In the genomic region with DNA sequence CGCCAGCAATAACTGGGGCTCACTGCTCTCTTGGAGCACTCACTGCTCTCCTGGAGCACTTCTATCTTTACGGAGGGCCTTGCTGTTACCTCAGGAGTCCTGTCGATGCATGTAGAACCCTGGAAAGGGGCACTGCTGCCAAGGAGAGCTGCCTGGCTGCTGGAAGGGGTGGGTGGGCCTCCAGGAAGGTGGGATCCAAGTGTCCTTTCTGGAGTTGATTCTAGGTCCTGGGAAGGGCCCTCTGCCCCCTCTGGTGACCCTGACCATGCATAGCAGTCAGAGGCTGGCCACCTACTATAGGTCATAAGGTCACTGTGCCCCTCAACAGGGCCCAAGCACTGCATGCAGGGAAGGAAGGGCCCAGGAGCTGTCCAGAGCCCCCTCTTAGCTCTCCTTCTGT, we compare ENCODE assay signal across 10 mouse cellular contexts. TPM values are rescaled to one million over a fixed set of nuclear protein-coding genes. Genes with fewer than 3 reads are reported as not detected.
DNase-seq lines count a peak whose midpoint lies in the region; ATAC-seq and TF ChIP-seq lines count a peak whose summit lies in the region.
"Had no signal": no experiment of that assay in that cellular context is flagged by ENCODE, and none has a peak within 500 bp of the region (broad histone marks: within the 10 kb centered on the region; RNA-seq: fewer than 3 reads in every experiment).

No protein-coding gene starts in this region.

- WGBS in hindbrain, embryonic 13.5 days, result 50% methylated on average over 3 of the region's 3 CpGs
- 67% methylated on average over 3 of the region's 3 CpGs for WGBS in hindbrain, embryonic 12.5 days
- 77% methylated on average over 3 of the region's 3 CpGs for WGBS in midbrain, embryonic 13.5 days
- 77% methylated on average over 3 of the region's 3 CpGs for WGBS in midbrain, postnatal 0 days
- 67% methylated on average over 3 of the region's 3 CpGs for WGBS in stomach, postnatal 0 days

- H3K4me2 ChIP-seq in hindbrain, embryonic 13.5 days, result no peak overlapping the region
- H3K4me2 ChIP-seq in hindbrain, embryonic 12.5 days (replicated peaks), result no peak overlapping the region
- H3K4me2 ChIP-seq in midbrain, embryonic 13.5 days (replicated peaks), result no peak overlapping the region
- H3K4me2 ChIP-seq in midbrain, postnatal 0 days (ENCODE audit: low read depth, low read length, poor library complexity, severe bottlenecking), result no peak overlapping the region
- H3K4me2 ChIP-seq in stomach, postnatal 0 days (replicated peaks; ENCODE audit: low read depth), result no peak overlapping the region

- no peak for ATAC-seq in cerebellum, adult (ENCODE audit: insufficient number of reproducible peaks, low FRiP score, low TSS enrichment)
- ATAC-seq in hindbrain, embryonic 13.5 days (ENCODE audit: low FRiP score), result no peak
- no peak for ATAC-seq in hindbrain, embryonic 12.5 days (ENCODE audit: low FRiP score)
- no peak for ATAC-seq in midbrain, embryonic 13.5 days
- no peak for ATAC-seq in midbrain, postnatal 0 days (ENCODE audit: low FRiP score)
- 0 out of 2 replicates have a peak, but pooled peaks have one; percentile 6 for ATAC-seq in stomach, postnatal 0 days (ENCODE audit: low FRiP score, low TSS enrichment)

- no peaks in the 10 kb centered on the region for H3K9me3 ChIP-seq in hindbrain, embryonic 13.5 days
- no peaks in the 10 kb centered on the region for H3K9me3 ChIP-seq in hindbrain, embryonic 12.5 days (replicated peaks)
- H3K9me3 ChIP-seq in midbrain, embryonic 13.5 days, result no peaks in the 10 kb centered on the region
- no peaks in the 10 kb centered on the region for H3K9me3 ChIP-seq in midbrain, postnatal 0 days (ENCODE audit: low read length)
- no peaks in the 10 kb centered on the region for H3K9me3 ChIP-seq in stomach, postnatal 0 days (ENCODE audit: control insufficient read depth, low read length)

- no peak for TF ChIP-seq EP300 in stomach, postnatal 0 days (optimal IDR thresholded peaks at IDR 0.05)

- peak overlapping the region; percentile 58 for H3K27ac ChIP-seq in hindbrain, embryonic 13.5 days
- no peak overlapping the region for H3K27ac ChIP-seq in hindbrain, embryonic 12.5 days
- no peak overlapping the region for H3K27ac ChIP-seq in midbrain, embryonic 13.5 days
- no peak overlapping the region for H3K27ac ChIP-seq in midbrain, postnatal 0 days (ENCODE audit: low read depth, low read length)
- H3K27ac ChIP-seq in stomach, postnatal 0 days (replicated peaks), result no peak overlapping the region
- H3K27ac ChIP-seq: liver, embryonic 14.5 days had no signal

- TF ChIP-seq CTCF in midbrain, postnatal 0 days (IDR thresholded peaks at IDR 0.05), result no peak
- TF ChIP-seq CTCF in stomach, postnatal 0 days (IDR thresholded peaks at IDR 0.05; ENCODE audit: low read depth), result no peak

- H3K4me3 ChIP-seq in hindbrain, embryonic 13.5 days, result no peak overlapping the region
- no peak overlapping the region for H3K4me3 ChIP-seq in hindbrain, embryonic 12.5 days
- H3K4me3 ChIP-seq in midbrain, embryonic 13.5 days (replicated peaks), result no peak overlapping the region
- no peak overlapping the region for H3K4me3 ChIP-seq in midbrain, postnatal 0 days (ENCODE audit: low read depth, low read length)
- H3K4me3 ChIP-seq in stomach, postnatal 0 days (ENCODE audit: low read depth, low read length), result no peak overlapping the region
- H3K4me3 ChIP-seq: myocyte had no signal

- peaks cover 20% of the 10 kb centered on the region for H3K4me1 ChIP-seq in hindbrain, embryonic 13.5 days (replicated peaks)
- peaks cover 12% of the 10 kb centered on the region for H3K4me1 ChIP-seq in hindbrain, embryonic 12.5 days
- H3K4me1 ChIP-seq in midbrain, embryonic 13.5 days (replicated peaks), result peaks cover 16% of the 10 kb centered on the region
- no peaks in the 10 kb centered on the region for H3K4me1 ChIP-seq in midbrain, postnatal 0 days (ENCODE audit: insufficient read depth, low read length)
- H3K4me1 ChIP-seq in stomach, postnatal 0 days (replicated peaks; ENCODE audit: control insufficient read depth, insufficient read depth), result no peaks in the 10 kb centered on the region; the same call in 1 of the 2 replicates

- H3K9ac ChIP-seq in hindbrain, embryonic 13.5 days, result no peak overlapping the region
- H3K9ac ChIP-seq in hindbrain, embryonic 12.5 days, result no peak overlapping the region
- H3K9ac ChIP-seq in midbrain, embryonic 13.5 days (replicated peaks), result 0 out of 2 replicates have a peak overlapping the region, but pooled peaks have one; percentile 3
- no peak overlapping the region for H3K9ac ChIP-seq in midbrain, postnatal 0 days (replicated peaks; ENCODE audit: low read length, poor library complexity, severe bottlenecking)
- no peak overlapping the region for H3K9ac ChIP-seq in stomach, postnatal 0 days (ENCODE audit: low read length)
- H3K9ac ChIP-seq: liver, embryonic 14.5 days had no signal

- H3K36me3 ChIP-seq in hindbrain, embryonic 13.5 days, result no peaks in the 10 kb centered on the region
- no peaks in the 10 kb centered on the region for H3K36me3 ChIP-seq in hindbrain, embryonic 12.5 days
- no peaks in the 10 kb centered on the region for H3K36me3 ChIP-seq in midbrain, embryonic 13.5 days
- no peaks in the 10 kb centered on the region for H3K36me3 ChIP-seq in midbrain, postnatal 0 days (ENCODE audit: insufficient read depth, low read length)
- H3K36me3 ChIP-seq in stomach, postnatal 0 days (ENCODE audit: control insufficient read depth, insufficient read depth, low read length), result peaks cover 5% of the 10 kb centered on the region; the same call in 1 of the 2 replicates

- DNase-seq in cerebellum, adult 9-11 months, result peak; percentile 62
- DNase-seq in midbrain, postnatal 0 days (ENCODE audit: low spot score), result no peak
- no peak for DNase-seq in stomach, postnatal 0 days (ENCODE audit: low spot score)
- no peak for DNase-seq in retina, postnatal 1 day

- 0 out of 2 replicates have a peak, but pooled peaks cover 5% of the 10 kb centered on the region for H3K27me3 ChIP-seq in hindbrain, embryonic 13.5 days
- no peaks in the 10 kb centered on the region for H3K27me3 ChIP-seq in hindbrain, embryonic 12.5 days
- H3K27me3 ChIP-seq in midbrain, embryonic 13.5 days, result no peaks in the 10 kb centered on the region
- no peaks in the 10 kb centered on the region for H3K27me3 ChIP-seq in midbrain, postnatal 0 days (ENCODE audit: insufficient read depth, low read length)
- no peaks in the 10 kb centered on the region for H3K27me3 ChIP-seq in stomach, postnatal 0 days (ENCODE audit: control insufficient read depth, insufficient read depth, low read length)

RNA-seq across cellular contexts. Expression of a gene that starts 14.8 kb away (rescaled TPM):
- polyA plus RNA-seq in hindbrain, embryonic 13.5 days (2015; fragmentation: Nextera tagmentation; extraction: Ambion mirVana), result 36.3 and 38.2 TPM in 2 replicates
- polyA plus RNA-seq in hindbrain, embryonic 12.5 days (2016; fragmentation: Nextera tagmentation; extraction: Ambion mirVana), result 32.1 and 36.1 TPM in 2 replicates
- polyA plus RNA-seq in midbrain, embryonic 13.5 days (2015; fragmentation: Nextera tagmentation; extraction: Ambion mirVana), result 35.9 and 36.2 TPM in 2 replicates
- 60.2 and 65.7 TPM in 2 replicates for total RNA-seq in midbrain, postnatal 0 days (2014; rRNA removed)
- polyA plus RNA-seq in midbrain, postnatal 0 days (2015; fragmentation: Nextera tagmentation; extraction: Ambion mirVana), result 29.2 and 34.9 TPM in 2 replicates
- 25.1 and 26.1 TPM in 2 replicates for polyA plus RNA-seq in stomach, postnatal 0 days (2015; fragmentation: Nextera tagmentation; extraction: Ambion mirVana)

RNA-seq across cellular contexts. Expression of a gene that starts 47.9 kb away (rescaled TPM):
- 546 and 595 TPM in 2 replicates for polyA plus RNA-seq in hindbrain, embryonic 13.5 days (2015; fragmentation: Nextera tagmentation; extraction: Ambion mirVana)
- polyA plus RNA-seq in hindbrain, embryonic 12.5 days (2016; fragmentation: Nextera tagmentation; extraction: Ambion mirVana), result 386 and 391 TPM in 2 replicates
- polyA plus RNA-seq in midbrain, embryonic 13.5 days (2015; fragmentation: Nextera tagmentation; extraction: Ambion mirVana), result 478 and 520 TPM in 2 replicates
- total RNA-seq in midbrain, postnatal 0 days (2014; rRNA removed), result 883 and 1,011 TPM in 2 replicates
- 727 and 776 TPM in 2 replicates for polyA plus RNA-seq in midbrain, postnatal 0 days (2015; fragmentation: Nextera tagmentation; extraction: Ambion mirVana)
- polyA plus RNA-seq in stomach, postnatal 0 days (2015; fragmentation: Nextera tagmentation; extraction: Ambion mirVana), result 31.4 and 38.5 TPM in 2 replicates
